Mouse (Mus musculus) natural killer cell, adult 2 months (primary cell): ENCODE measurements around the gene Fam162b.
A peak's percentile ranks its signal among the peaks of the same experiment; 100 is the strongest.

Source experiments
- DNase-seq, 2 experiments: peaks; one replicate each; pipeline ENCODE4 v3.0.0; 2022; ENCODE audit warnings: low spot score in 2 of 2

The Fam162b gene

GRCm38 (mm10) chr10:51590139-51590574, at the start of gene Fam162b:
Gene Fam162b, minus strand, starts transcription at chr10:51590517.
- DNase-seq: no peak

GRCm38 (mm10) chr10:51631411-51632136, 41.3 kb upstream of the Fam162b start, which contains the start of gene Gprc6a:
Gene Gprc6a, minus strand, starts transcription at chr10:51631461.
- no peak for DNase-seq

- DNase-seq: no peak
Measured at GRCm38 (mm10) chr10:51621193-51621592, 30.9 kb upstream of the Fam162b start.

- no peak for DNase-seq
Measured at GRCm38 (mm10) chr10:51620126-51620525, 29.8 kb upstream of the Fam162b start.

GRCm38 (mm10) chr10:51618538-51618937, 28.2 kb upstream of the Fam162b start:
- no peak for DNase-seq

GRCm38 (mm10) chr10:51614826-51615590, 24.7 kb upstream of the Fam162b start:
- DNase-seq: no peak

GRCm38 (mm10) chr10:51613421-51613820, 23.1 kb upstream of the Fam162b start:
- no peak for DNase-seq

- no peak for DNase-seq
Measured at GRCm38 (mm10) chr10:51611969-51612682, 21.8 kb upstream of the Fam162b start.

- no peak for DNase-seq
Measured at GRCm38 (mm10) chr10:51609741-51610425, 19.6 kb upstream of the Fam162b start.

- DNase-seq: no peak
Measured at GRCm38 (mm10) chr10:51596928-51597635, 6.8 kb upstream of the Fam162b start.

- DNase-seq: no peak
Measured at GRCm38 (mm10) chr10:51595001-51595931, 4.9 kb upstream of the Fam162b start.

GRCm38 (mm10) chr10:51591574-51591973, 1.3 kb upstream of the Fam162b start:
- no peak for DNase-seq

- DNase-seq: no peak
Measured at GRCm38 (mm10) chr10:51584919-51585318, 5.4 kb downstream of the Fam162b start.

GRCm38 (mm10) chr10:51584378-51584777, 5.9 kb downstream of the Fam162b start:
- DNase-seq: no peak

GRCm38 (mm10) chr10:51571225-51571996, 18.9 kb downstream of the Fam162b start:
- no peak for DNase-seq

- DNase-seq: no peak
Measured at GRCm38 (mm10) chr10:51556005-51556404, 34.3 kb downstream of the Fam162b start.

- DNase-seq: peak in 1 of 2 experiments; percentile 53
Measured at GRCm38 (mm10) chr10:51553348-51554123, 36.8 kb downstream of the Fam162b start.
